Mouse (Mus musculus): ENCODE measurements around the gene Polr3h. TPM values are rescaled to one million over a fixed set of nuclear protein-coding genes. Genes with fewer than 3 reads are reported as not detected.

The Polr3h gene
- polyA plus RNA-seq, 2 experiments = 25.0 to 71.6 TPM

DNA sequence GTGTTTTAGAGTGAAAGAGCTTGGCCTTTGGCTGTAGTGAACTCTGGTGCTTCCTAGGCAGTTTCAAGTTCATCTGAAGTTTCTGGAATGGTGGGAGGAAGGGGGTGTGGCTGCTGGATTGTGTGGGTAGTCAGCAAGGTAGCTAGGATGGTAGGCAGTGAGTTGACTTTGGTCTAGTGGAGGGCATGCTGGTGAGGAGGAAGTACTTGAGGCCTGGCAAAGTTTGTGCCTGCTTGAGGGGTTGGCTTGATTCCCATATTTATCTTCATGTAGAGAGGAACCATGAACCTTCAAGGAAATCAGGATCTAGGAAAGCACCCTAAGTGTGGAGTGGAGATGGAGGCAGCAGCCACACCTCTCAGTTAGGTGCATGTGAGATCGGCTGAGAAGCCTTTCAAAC lies 32.0 kb downstream of the Polr3h start:
- DNase-seq (ENCODE audit: low spot score) = no peak
- Histone ChIP-seq H3K4me2 (replicated peaks; ENCODE audit: low read depth, low read length, severe bottlenecking) (no peak overlapping the region), H3K4me3 (replicated peaks; ENCODE audit: low read length) (no peak overlapping the region), H3K27me3 (ENCODE audit: control insufficient read depth, insufficient read depth, low read length) (no peaks in the 10 kb centered on the region), H3K4me1 (ENCODE audit: control insufficient read depth, insufficient read depth, low read length) (no peaks in the 10 kb centered on the region), H3K9ac (ENCODE audit: low read depth, low read length, severe bottlenecking) (no peak overlapping the region), H3K27ac (replicated peaks; ENCODE audit: low read depth, low read length) (no peak overlapping the region), H3K36me3 (ENCODE audit: control insufficient read depth, insufficient read depth, low read length) (peaks cover 65% of the 10 kb centered on the region), H3K9me3 (ENCODE audit: control insufficient read depth, low read length) (no peaks in the 10 kb centered on the region)
- no peak for ATAC-seq (ENCODE audit: low FRiP score, low read depth)
- no peak for TF ChIP-seq POLR2A (IDR thresholded peaks at IDR 0.05; ENCODE audit: borderline replicate concordance, extremely low read depth, insufficient read depth, insufficient read length)
- 69% methylated on average over 1 of the region's 1 CpGs for WGBS

DNA sequence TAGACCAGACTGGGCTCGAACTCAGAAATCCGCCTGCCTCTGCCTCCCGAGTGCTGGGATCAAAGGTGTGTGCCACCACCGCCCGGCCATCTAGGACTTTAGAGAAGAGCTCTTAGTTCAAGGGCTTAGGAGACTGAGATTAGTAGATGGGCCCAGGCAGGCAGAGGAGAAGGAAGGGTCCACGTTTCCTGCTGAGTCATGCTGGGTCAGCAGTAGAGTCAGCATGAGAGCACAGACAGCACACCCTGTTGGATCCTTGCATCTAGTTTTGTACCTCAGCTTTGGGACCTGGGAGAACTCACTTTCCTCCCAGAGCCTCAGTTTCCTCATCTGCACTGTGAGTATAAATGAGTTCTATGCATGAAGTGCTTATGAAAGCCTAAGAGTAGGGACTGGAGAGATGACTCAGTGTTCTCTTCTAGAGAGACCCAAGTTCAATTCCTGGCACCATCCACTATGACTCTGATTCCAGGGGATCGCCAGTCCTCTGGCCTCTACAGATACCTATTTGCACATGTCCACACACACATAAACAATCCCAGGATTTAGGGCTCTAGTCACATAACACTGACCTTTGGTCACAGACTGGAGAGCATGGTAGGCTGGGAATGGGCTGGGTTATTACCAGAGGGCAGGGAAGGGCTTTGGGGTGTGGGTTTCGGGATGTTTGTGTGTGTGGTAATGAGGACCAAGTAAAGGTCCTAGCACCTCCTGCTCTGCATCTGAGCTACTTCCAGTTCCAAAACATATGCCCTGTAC lies 34.0 kb downstream of the Polr3h start:
- ATAC-seq (ENCODE audit: low FRiP score, low read depth) (no peak), DNase-seq (ENCODE audit: low spot score) (no peak)
- Histone ChIP-seq H3K4me3 (replicated peaks; ENCODE audit: low read length) (no peak overlapping the region), H3K27ac (replicated peaks; ENCODE audit: low read depth, low read length) (no peak overlapping the region), H3K4me1 (ENCODE audit: control insufficient read depth, insufficient read depth, low read length) (no peaks in the 10 kb centered on the region), H3K9ac (ENCODE audit: low read depth, low read length, severe bottlenecking) (no peak overlapping the region), H3K9me3 (ENCODE audit: control insufficient read depth, low read length) (no peaks in the 10 kb centered on the region), H3K27me3 (ENCODE audit: control insufficient read depth, insufficient read depth, low read length) (no peaks in the 10 kb centered on the region), H3K36me3 (ENCODE audit: control insufficient read depth, insufficient read depth, low read length) (peaks cover 66% of the 10 kb centered on the region), H3K4me2 (replicated peaks; ENCODE audit: low read depth, low read length, severe bottlenecking) (no peak overlapping the region)
- no peak for TF ChIP-seq POLR2A (IDR thresholded peaks at IDR 0.05; ENCODE audit: borderline replicate concordance, extremely low read depth, insufficient read depth, insufficient read length)
- 93% methylated on average over 8 of the region's 8 CpGs for WGBS

- H3K9ac ChIP-seq (ENCODE audit: low read depth, low read length, severe bottlenecking) = no peak overlapping the region
- no peak for TF ChIP-seq POLR2A (IDR thresholded peaks at IDR 0.05; ENCODE audit: borderline replicate concordance, extremely low read depth, insufficient read depth, insufficient read length)
- DNase-seq (ENCODE audit: low spot score) (no peak), ATAC-seq (ENCODE audit: low FRiP score, low read depth) (no peak)
- no peaks in the 10 kb centered on the region for H3K4me1 ChIP-seq (ENCODE audit: control insufficient read depth, insufficient read depth, low read length)
- WGBS = 89% methylated on average over 7 of the region's 7 CpGs
- no peaks in the 10 kb centered on the region for H3K9me3 ChIP-seq (ENCODE audit: control insufficient read depth, low read length)
- H3K4me2 ChIP-seq (replicated peaks; ENCODE audit: low read depth, low read length, severe bottlenecking) = no peak overlapping the region
- no peak overlapping the region for H3K27ac ChIP-seq (replicated peaks; ENCODE audit: low read depth, low read length)
- no peaks in the 10 kb centered on the region for H3K27me3 ChIP-seq (ENCODE audit: control insufficient read depth, insufficient read depth, low read length)
- H3K36me3 ChIP-seq (ENCODE audit: control insufficient read depth, insufficient read depth, low read length) = peaks cover 61% of the 10 kb centered on the region
- H3K4me3 ChIP-seq (replicated peaks; ENCODE audit: low read length) = no peak overlapping the region
Observed at GRCm38 (mm10) chr15:81891140-81891802, 34.8 kb downstream of the Polr3h start.

DNA sequence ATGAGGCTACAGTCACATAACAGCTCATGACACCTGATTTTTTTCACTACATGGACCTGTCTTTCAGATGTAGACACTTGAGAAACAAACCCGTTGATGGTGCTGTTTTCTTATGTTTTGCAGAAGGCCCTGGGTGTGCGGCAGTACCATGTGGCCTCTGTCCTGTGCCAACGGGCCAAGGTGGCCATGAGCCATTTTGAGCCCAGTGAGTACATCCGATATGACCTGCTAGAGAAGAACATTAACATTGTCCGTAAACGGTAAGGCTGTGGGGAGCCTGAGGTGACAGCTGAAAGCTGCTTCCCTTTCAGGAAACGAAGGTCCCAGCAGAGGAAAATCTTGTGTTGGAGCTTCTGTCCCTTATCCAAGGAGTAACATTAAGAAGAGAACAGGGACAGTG lies 36.9 kb downstream of the Polr3h start:
- 95% methylated on average over 7 of the region's 7 CpGs for WGBS
- ATAC-seq (ENCODE audit: low FRiP score, low read depth) = no peak
- peaks cover 45% of the 10 kb centered on the region for H3K36me3 ChIP-seq (ENCODE audit: control insufficient read depth, insufficient read depth, low read length)

DNA sequence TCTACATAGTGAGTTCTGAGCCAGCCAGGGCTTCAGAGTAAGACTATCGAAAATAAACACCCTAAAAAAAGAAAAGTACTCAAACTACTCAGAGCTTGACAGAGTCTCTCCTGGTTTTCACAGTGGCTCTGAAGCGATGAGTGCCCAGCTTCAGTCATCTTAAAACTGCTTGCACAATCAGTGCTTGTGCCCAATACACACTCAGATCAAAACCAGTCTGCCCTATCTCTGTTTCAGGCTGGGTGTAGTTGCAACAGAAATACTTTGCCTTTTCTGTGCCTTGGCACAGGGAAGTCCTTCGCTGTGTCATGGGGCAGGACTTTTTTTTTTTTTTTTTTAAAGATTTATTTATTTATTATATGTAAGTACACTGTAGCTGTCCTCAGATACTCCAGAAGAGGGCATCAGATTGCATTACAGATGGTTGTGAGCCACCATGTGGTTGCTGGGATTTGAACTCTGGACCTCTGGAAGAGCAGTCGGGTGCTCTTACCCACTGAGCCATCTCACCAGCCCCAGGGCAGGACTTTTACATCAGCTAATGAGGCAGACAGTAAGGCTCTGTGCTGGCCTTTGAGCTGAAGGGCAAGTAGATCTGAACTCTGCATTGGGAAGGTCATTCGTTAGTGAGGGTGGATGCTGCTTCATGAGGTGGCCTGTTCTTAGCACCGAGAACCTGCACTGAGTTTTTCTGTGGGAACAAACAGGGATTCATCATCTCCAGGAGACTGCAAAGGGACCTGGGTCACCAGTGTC lies 39.1 kb downstream of the Polr3h start:
- H3K4me3 ChIP-seq (replicated peaks; ENCODE audit: low read length) = no peak overlapping the region
- H3K4me2 ChIP-seq (replicated peaks; ENCODE audit: low read depth, low read length, severe bottlenecking) = no peak overlapping the region
- no peak for TF ChIP-seq POLR2A (IDR thresholded peaks at IDR 0.05; ENCODE audit: borderline replicate concordance, extremely low read depth, insufficient read depth, insufficient read length)
- 94% methylated on average over 6 of the region's 6 CpGs for WGBS
- no peak overlapping the region for H3K27ac ChIP-seq (replicated peaks; ENCODE audit: low read depth, low read length)
- no peaks in the 10 kb centered on the region for H3K27me3 ChIP-seq (ENCODE audit: control insufficient read depth, insufficient read depth, low read length)
- no peaks in the 10 kb centered on the region for H3K9me3 ChIP-seq (ENCODE audit: control insufficient read depth, low read length)
- no peak overlapping the region for H3K9ac ChIP-seq (ENCODE audit: low read depth, low read length, severe bottlenecking)
- H3K36me3 ChIP-seq (ENCODE audit: control insufficient read depth, insufficient read depth, low read length) = peaks cover 35% of the 10 kb centered on the region
- H3K4me1 ChIP-seq (ENCODE audit: control insufficient read depth, insufficient read depth, low read length) = no peaks in the 10 kb centered on the region
- ATAC-seq (ENCODE audit: low FRiP score, low read depth) (no peak), DNase-seq (ENCODE audit: low spot score) (no peak)

More for the DNA sequence above, 36.9 kb downstream of the Polr3h start:
- DNase-seq (ENCODE audit: low spot score) = no peak
- Histone ChIP-seq H3K4me2 (replicated peaks; ENCODE audit: low read depth, low read length, severe bottlenecking) (no peak overlapping the region), H3K4me3 (replicated peaks; ENCODE audit: low read length) (no peak overlapping the region), H3K9me3 (ENCODE audit: control insufficient read depth, low read length) (no peaks in the 10 kb centered on the region), H3K27me3 (ENCODE audit: control insufficient read depth, insufficient read depth, low read length) (no peaks in the 10 kb centered on the region), H3K9ac (ENCODE audit: low read depth, low read length, severe bottlenecking) (no peak overlapping the region), H3K27ac (replicated peaks; ENCODE audit: low read depth, low read length) (no peak overlapping the region), H3K4me1 (ENCODE audit: control insufficient read depth, insufficient read depth, low read length) (no peaks in the 10 kb centered on the region)
- TF ChIP-seq POLR2A (IDR thresholded peaks at IDR 0.05; ENCODE audit: borderline replicate concordance, extremely low read depth, insufficient read depth, insufficient read length) = no peak

All from limb, embryonic 14.5 days (tissue).